ENCODE assay signal across 21 mouse cellular contexts in the genomic region with DNA sequence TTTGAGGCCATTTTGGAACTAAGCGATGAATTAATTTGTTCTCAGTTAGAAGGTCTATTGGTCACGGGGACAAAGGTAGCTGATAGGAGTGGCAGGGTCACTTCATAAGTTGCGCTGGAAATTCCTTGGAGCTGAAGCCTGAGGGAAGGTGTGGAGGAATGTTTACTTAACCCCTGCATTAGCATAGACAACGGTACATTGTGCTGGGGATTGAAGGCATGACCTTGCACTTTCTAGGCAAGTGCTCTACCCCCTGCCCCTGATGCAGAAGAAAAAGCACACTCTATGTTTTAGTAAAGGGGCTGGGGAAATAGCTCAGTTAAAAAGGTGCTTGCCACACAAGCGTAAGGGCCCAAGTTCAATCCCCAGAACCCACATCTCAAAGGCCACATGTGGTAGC. TPM values are rescaled to one million over a fixed set of nuclear protein-coding genes. Genes with fewer than 3 reads are reported as not detected.
DNase-seq lines count a peak whose midpoint lies in the region; ATAC-seq and TF ChIP-seq lines count a peak whose summit lies in the region.
"Had no signal": no experiment of that assay in that cellular context is flagged by ENCODE, and none has a peak within 500 bp of the region (broad histone marks: within the 10 kb centered on the region; RNA-seq: fewer than 3 reads in every experiment).

No protein-coding gene starts in this region.

- no peak overlapping the region for H3K9ac ChIP-seq in hindbrain, embryonic 11.5 days (ENCODE audit: low read depth, low read length)
- no peak overlapping the region for H3K9ac ChIP-seq in lung, embryonic 15.5 days
- no peak overlapping the region for H3K9ac ChIP-seq in ES-E14 (ENCODE audit: insufficient read depth, low read depth, low read length, poor library complexity, severe bottlenecking)
- H3K9ac ChIP-seq: forebrain, embryonic 15.5 days; limb, embryonic 15.5 days; neural tube, embryonic 13.5 days had no signal

- H3K4me1 ChIP-seq in hindbrain, embryonic 10.5 days (replicated peaks), result peaks cover 48% of the 10 kb centered on the region
- H3K4me1 ChIP-seq in hindbrain, embryonic 11.5 days (replicated peaks; ENCODE audit: control insufficient read depth, insufficient read depth, low read length), result 0 out of 2 replicates have a peak, but pooled peaks cover 4% of the 10 kb centered on the region
- peaks cover 40% of the 10 kb centered on the region for H3K4me1 ChIP-seq in lung, embryonic 15.5 days
- peaks cover 0 to 13% of the 10 kb centered on the region in 2 experiments; a peak in 3 of 4 replicates for H3K4me1 ChIP-seq in ES-E14 (ENCODE audit: control insufficient read depth in 2 of 2, insufficient read depth in 2 of 2, low read length in 2 of 2, poor library complexity in 1 of 2)

- H3K36me3 ChIP-seq in hindbrain, embryonic 10.5 days, result no peaks in the 10 kb centered on the region
- no peaks in the 10 kb centered on the region for H3K36me3 ChIP-seq in hindbrain, embryonic 11.5 days (ENCODE audit: control insufficient read depth, insufficient read depth, low read length)
- H3K36me3 ChIP-seq in lung, embryonic 15.5 days, result no peaks in the 10 kb centered on the region
- no peaks in the 10 kb centered on the region for H3K36me3 ChIP-seq in ES-E14 (ENCODE audit: control insufficient read depth, insufficient read depth, low read length, poor library complexity, severe bottlenecking)
- H3K36me3 ChIP-seq: embryonic facial prominence, embryonic 10.5 days; forebrain, embryonic 15.5 days; limb, embryonic 15.5 days; neural tube, embryonic 13.5 days had no signal

- DNase-seq in hindbrain, embryonic 10.5 days (ENCODE audit: low spot score), result no peak
- no peak for DNase-seq in hindbrain, embryonic 11.5 days (ENCODE audit: low spot score)
- DNase-seq in lung, adult 18-20 months, result no peak
- no peak for DNase-seq in ES-E14 (ENCODE audit: low read depth, low spot score)
- peak; percentile 36 for DNase-seq in yolk sac, embryonic 10.5 days (ENCODE audit: low spot score)
- DNase-seq in embryo, embryonic 9.5 days (ENCODE audit: extremely low spot score), result no peak
- DNase-seq: adrenal gland, postnatal 10 days; cerebellum, adult 8-10 months; gastrocnemius, postnatal 25 days; heart, postnatal 4 days; kidney, postnatal 25 days; retina, postnatal 1 day; spleen, adult 18-20 months had no signal

- in situ Hi-C loops in ES-E14 (cut with MboI; ENCODE audit: low sequenced_read_pairs in 2 of 2, unreplicated experiment in 2 of 2), result no loop called here

- H3K4me2 ChIP-seq in hindbrain, embryonic 11.5 days (replicated peaks; ENCODE audit: low read depth, low read length), result no peak overlapping the region
- no peak overlapping the region for H3K4me2 ChIP-seq in lung, embryonic 15.5 days
- H3K4me2 ChIP-seq: forebrain, embryonic 15.5 days; limb, embryonic 15.5 days; neural tube, embryonic 13.5 days had no signal

- H3K9me3 ChIP-seq in hindbrain, embryonic 10.5 days, result no peaks in the 10 kb centered on the region
- no peaks in the 10 kb centered on the region for H3K9me3 ChIP-seq in hindbrain, embryonic 11.5 days (ENCODE audit: control insufficient read depth, low read length)
- H3K9me3 ChIP-seq in lung, embryonic 15.5 days, result no peaks in the 10 kb centered on the region
- no peaks in the 10 kb centered on the region for H3K9me3 ChIP-seq in ES-E14 (ENCODE audit: control insufficient read depth, insufficient read depth, low read depth, low read length)
- H3K9me3 ChIP-seq: forebrain, embryonic 15.5 days; limb, embryonic 15.5 days; neural tube, embryonic 13.5 days had no signal

- peak overlapping the region; percentile 62; the same call in 1 of the 2 replicates for H3K27ac ChIP-seq in hindbrain, embryonic 10.5 days
- H3K27ac ChIP-seq in hindbrain, embryonic 11.5 days (ENCODE audit: low read depth, low read length), result no peak overlapping the region
- peak overlapping the region; percentile 79; the same call in 1 of the 2 replicates for H3K27ac ChIP-seq in lung, embryonic 15.5 days
- no peak overlapping the region; the same call in 1 of the 2 replicates for H3K27ac ChIP-seq in ES-E14 (ENCODE audit: insufficient read depth, low read depth, low read length, poor library complexity, severe bottlenecking)
- H3K27ac ChIP-seq: embryonic facial prominence, embryonic 10.5 days had no signal

- H3K4me3 ChIP-seq in hindbrain, embryonic 10.5 days, result no peak overlapping the region
- H3K4me3 ChIP-seq in hindbrain, embryonic 11.5 days (ENCODE audit: low read depth, low read length), result no peak overlapping the region
- H3K4me3 ChIP-seq in lung, embryonic 15.5 days, result no peak overlapping the region
- no peak overlapping the region for H3K4me3 ChIP-seq in ES-E14 (ENCODE audit: insufficient read depth in 1 of 2, low read depth in 1 of 2, low read length in 2 of 2, poor library complexity in 1 of 2, severe bottlenecking in 1 of 2)
- H3K4me3 ChIP-seq: embryonic facial prominence, embryonic 10.5 days; forebrain, embryonic 15.5 days; limb, embryonic 15.5 days; myocyte; neural tube, embryonic 13.5 days had no signal

- 78% methylated on average over 5 of the region's 5 CpGs for WGBS in hindbrain, embryonic 10.5 days
- WGBS in hindbrain, embryonic 11.5 days, result 78% methylated on average over 5 of the region's 5 CpGs
- WGBS in lung, embryonic 15.5 days, result 69% methylated on average over 5 of the region's 5 CpGs

- no peak for ATAC-seq in hindbrain, embryonic 11.5 days (ENCODE audit: low FRiP score)
- no peak for ATAC-seq in lung, embryonic 15.5 days (ENCODE audit: borderline replicate concordance, extremely low read depth, low FRiP score, low TSS enrichment)
- ATAC-seq: CD4-positive, CD25-positive, alpha-beta regulatory T cell, adult 4 months; intestine, postnatal 0 days had no signal

- H3K27me3 ChIP-seq in hindbrain, embryonic 10.5 days (ENCODE audit: insufficient read depth, poor library complexity, severe bottlenecking), result peaks cover 4% of the 10 kb centered on the region; the same call in 1 of the 2 replicates
- H3K27me3 ChIP-seq in hindbrain, embryonic 11.5 days (ENCODE audit: control insufficient read depth, insufficient read depth, low read length), result no peaks in the 10 kb centered on the region
- H3K27me3 ChIP-seq in lung, embryonic 15.5 days, result no peaks in the 10 kb centered on the region
- H3K27me3 ChIP-seq: forebrain, embryonic 15.5 days; limb, embryonic 15.5 days; neural tube, embryonic 13.5 days had no signal

TF ChIP-seq in ES-E14, 5 proteins besides CTCF, POLR2A, EP300 and RAD21:
- TF ChIP-seq MAFK (IDR thresholded peaks at IDR 0.05; ENCODE audit: insufficient read depth, low read depth, low read length), result peak; percentile 64
- no peak for TF ChIP-seq ZNF384 (IDR thresholded peaks at IDR 0.05; ENCODE audit: low read depth, low read length)

RNA-seq across cellular contexts. Expression of a gene that starts 33.7 kb away (rescaled TPM):
- polyA plus RNA-seq in hindbrain, embryonic 10.5 days (2016; fragmentation: Nextera tagmentation; extraction: Ambion mirVana), result 7.3 and 8.9 TPM in 2 replicates
- 9.8 and 10.8 TPM in 2 replicates for polyA plus RNA-seq in hindbrain, embryonic 11.5 days (2014; fragmentation: Nextera tagmentation; extraction: Ambion mirVana)
- 16.2 and 17.9 TPM in 2 replicates for polyA plus RNA-seq in lung, embryonic 15.5 days (2015; fragmentation: Nextera tagmentation; extraction: Ambion mirVana)
- 2.0 and 2.5 TPM in 2 replicates for total RNA-seq in ES-E14 (2012; rRNA removed)

RNA-seq across cellular contexts. Expression of a gene that starts 45.2 kb away (rescaled TPM):
- polyA plus RNA-seq in hindbrain, embryonic 10.5 days (2016; fragmentation: Nextera tagmentation; extraction: Ambion mirVana), result 8.7 and 9.4 TPM in 2 replicates
- polyA plus RNA-seq in hindbrain, embryonic 11.5 days (2014; fragmentation: Nextera tagmentation; extraction: Ambion mirVana), result 13.5 and 22.9 TPM in 2 replicates
- 8.1 and 9.2 TPM in 2 replicates for polyA plus RNA-seq in lung, embryonic 15.5 days (2015; fragmentation: Nextera tagmentation; extraction: Ambion mirVana)
- total RNA-seq in ES-E14 (2012; rRNA removed), result 22.0 and 27.8 TPM in 2 replicates

Comparison
In these comparisons a context has a peak if more than half of its experiments do, and no peak if none do; other contexts are left out.
1. H3K27ac ChIP-seq: peak in hindbrain, embryonic 10.5 days (single experiment) and lung, embryonic 15.5 days (single experiment); none in hindbrain, embryonic 11.5 days (single experiment) and ES-E14 (single experiment).